Mouse (Mus musculus) embryonic facial prominence, embryonic 15.5 days (tissue): ENCODE measurements around the gene Gamt. TPM values are rescaled to one million over a fixed set of nuclear protein-coding genes. Genes with fewer than 3 reads are reported as not detected.
A peak's percentile ranks its signal among the peaks of the same experiment; 100 is the strongest.

Experiments used
- ATAC-seq: fragments of 200-750 bp; cut with Nextera tagmentation; 2 replicates; pipeline ENCODE4 v1.8.0; 2017; ENCODE audit warnings: low read depth, moderate TSS enrichment; ENCODE audit not compliant: insufficient number of reproducible peaks, low FRiP score, low TSS enrichment
- H3K27ac ChIP-seq: fragments of 300-500 bp; sonication (generic); replicated peaks from 2 replicates; pipeline ENCODE4 v1.5.1; 2015; ENCODE audit warnings: mild to moderate bottlenecking, inconsistent platforms
- H3K27me3 ChIP-seq: fragments of 300-500 bp; sonication (generic); 2 replicates; pipeline ENCODE4 v1.6.1; 2015; ENCODE audit warnings: inconsistent platforms
- H3K36me3 ChIP-seq: fragments of 300-500 bp; sonication (generic); 2 replicates; pipeline ENCODE4 v1.6.1; 2015; ENCODE audit warnings: mild to moderate bottlenecking, inconsistent platforms
- H3K4me1 ChIP-seq: fragments of 300-500 bp; sonication (generic); 2 replicates; pipeline ENCODE4 v1.6.1; 2015; ENCODE audit warnings: inconsistent platforms
- H3K4me2 ChIP-seq: fragments of 300-500 bp; sonication (generic); replicated peaks from 2 replicates; pipeline ENCODE4 v1.6.1; 2015; ENCODE audit warnings: mild to moderate bottlenecking, inconsistent platforms
- H3K4me3 ChIP-seq: fragments of 300-500 bp; sonication (generic); replicated peaks from 2 replicates; pipeline ENCODE4 v1.5.1; 2015; ENCODE audit warnings: mild to moderate bottlenecking, inconsistent platforms
- H3K9ac ChIP-seq: fragments of 300-500 bp; sonication (generic); 2 replicates; pipeline ENCODE4 v1.6.1; 2015; ENCODE audit warnings: inconsistent platforms
- H3K9me3 ChIP-seq: fragments of 300-500 bp; sonication (generic); replicated peaks from 2 replicates; pipeline ENCODE4 v1.6.1; 2016; ENCODE audit warnings: inconsistent platforms
- WGBS: fragments of 180-500 bp; shearing (Covaris S2); methylation state at CpG from one replicate; pipeline ENCODE4 v1.1.7; 2015; 5-methylcytosine and 5-hydroxymethylcytosine counted together
- polyA plus RNA-seq: library from polyadenylated mRNA; unstranded; fragments of >200 nt; fragmentation: Nextera tagmentation; extraction: Ambion mirVana; gene quantifications from 2 replicates; pipeline ENCODE4 v1.2.1, GENCODE M21; 2015

Gamt gene
- polyA plus RNA-seq, 1 experiment from 2014 or later: 72.3 TPM

- H3K4me1 ChIP-seq: peaks cover 61% of the 10 kb centered on the region
- H3K36me3 ChIP-seq: peaks cover 11% of the 10 kb centered on the region; the same call in 1 of the 2 replicates
- H3K4me3 ChIP-seq: peak overlapping the region; percentile 92
- ATAC-seq: no peak
- H3K9ac ChIP-seq: peak overlapping the region; percentile 98
- H3K4me2 ChIP-seq: peak overlapping the region; percentile 75
- peak overlapping the region; percentile 76 for H3K27ac ChIP-seq
- under 1% methylated on average over 18 of the region's 18 CpGs for WGBS
- no peaks in the 10 kb centered on the region for H3K27me3 ChIP-seq
- no peaks in the 10 kb centered on the region for H3K9me3 ChIP-seq
These were observed 4.3 kb upstream of the Gamt start for GRCm38 (mm10) chr10:80265149-80265486.

GRCm38 (mm10) chr10:80264341-80265148 lies 3.7 kb upstream of the Gamt start:
- WGBS: 1% methylated on average over 81 of the region's 81 CpGs
- H3K4me2 ChIP-seq: peak overlapping the region; percentile 75
- H3K4me3 ChIP-seq: peak overlapping the region; percentile 92
- peak; percentile 58 for ATAC-seq
- H3K9ac ChIP-seq: peak overlapping the region; percentile 98
- H3K9me3 ChIP-seq: no peaks in the 10 kb centered on the region
- peak overlapping the region; percentile 84 for H3K27ac ChIP-seq
- peaks cover 62% of the 10 kb centered on the region for H3K4me1 ChIP-seq
- H3K36me3 ChIP-seq: peaks cover 11% of the 10 kb centered on the region; the same call in 1 of the 2 replicates
- H3K27me3 ChIP-seq: no peaks in the 10 kb centered on the region

- no peak overlapping the region for H3K4me3 ChIP-seq
- H3K9me3 ChIP-seq: no peaks in the 10 kb centered on the region
- H3K4me1 ChIP-seq: peaks cover 58% of the 10 kb centered on the region
- 90% methylated on average over 10 of the region's 10 CpGs for WGBS
- H3K36me3 ChIP-seq: peaks cover 16% of the 10 kb centered on the region
- no peak for ATAC-seq
- no peak overlapping the region for H3K9ac ChIP-seq
- no peak overlapping the region; the same call in 1 of the 2 replicates for H3K27ac ChIP-seq
- H3K27me3 ChIP-seq: no peaks in the 10 kb centered on the region
- H3K4me2 ChIP-seq: no peak overlapping the region
These were observed 2.1 kb upstream of the Gamt start for GRCm38 (mm10) chr10:80262776-80263365.

- Histone ChIP-seq H3K4me2 (peak overlapping the region; percentile 88), H3K4me3 (peak overlapping the region; percentile 57), H3K9me3 (no peaks in the 10 kb centered on the region), H3K36me3 (peaks cover 14% of the 10 kb centered on the region), H3K27me3 (no peaks in the 10 kb centered on the region), H3K27ac (peak overlapping the region; percentile 97), H3K9ac (no peak overlapping the region), H3K4me1 (peaks cover 51% of the 10 kb centered on the region)
- WGBS: 74% methylated on average over 12 of the region's 12 CpGs
- no peak for ATAC-seq
These were observed 1.4 kb upstream of the Gamt start for GRCm38 (mm10) chr10:80262169-80262568.

- peak; percentile 77 for ATAC-seq
- no peaks in the 10 kb centered on the region for H3K9me3 ChIP-seq
- peak overlapping the region; percentile 57 for H3K4me3 ChIP-seq
- H3K36me3 ChIP-seq: peaks cover 20% of the 10 kb centered on the region
- H3K27ac ChIP-seq: peak overlapping the region; percentile 97
- H3K4me1 ChIP-seq: peaks cover 45% of the 10 kb centered on the region
- 1% methylated on average over 14 of the region's 14 CpGs for WGBS
- H3K9ac ChIP-seq: peak overlapping the region; percentile 24
- no peaks in the 10 kb centered on the region for H3K27me3 ChIP-seq
- peak overlapping the region; percentile 88 for H3K4me2 ChIP-seq
These were observed 765 bp upstream of the Gamt start for GRCm38 (mm10) chr10:80261585-80261968.

GRCm38 (mm10) chr10:80259861-80260641 lies 761 bp downstream of the Gamt start:
- 11% methylated on average over 19 of the region's 19 CpGs for WGBS
- H3K36me3 ChIP-seq: peaks cover 36% of the 10 kb centered on the region

GRCm38 (mm10) chr10:80259463-80259805 lies 1.4 kb downstream of the Gamt start:
- peak overlapping the region; percentile 97 for H3K27ac ChIP-seq
- peak overlapping the region; percentile 88 for H3K4me2 ChIP-seq
- H3K36me3 ChIP-seq: peaks cover 42% of the 10 kb centered on the region
- H3K4me1 ChIP-seq: peaks cover 39% of the 10 kb centered on the region
- 75% methylated on average over 6 of the region's 6 CpGs for WGBS
- 0 out of 2 replicates have a peak overlapping the region, but pooled peaks have one; percentile 37 for H3K9ac ChIP-seq
- H3K9me3 ChIP-seq: no peaks in the 10 kb centered on the region
- no peak for ATAC-seq
- no peaks in the 10 kb centered on the region for H3K27me3 ChIP-seq
- H3K4me3 ChIP-seq: peak overlapping the region; percentile 57

More at GRCm38 (mm10) chr10:80259861-80260641, 761 bp downstream of the Gamt start:
- H3K9me3 ChIP-seq: no peaks in the 10 kb centered on the region
- peaks cover 39% of the 10 kb centered on the region for H3K4me1 ChIP-seq
- H3K9ac ChIP-seq: peak overlapping the region; percentile 37
- no peak for ATAC-seq
- H3K27ac ChIP-seq: peak overlapping the region; percentile 97
- no peaks in the 10 kb centered on the region for H3K27me3 ChIP-seq
- peak overlapping the region; percentile 88 for H3K4me2 ChIP-seq
- H3K4me3 ChIP-seq: peak overlapping the region; percentile 57

- no peak for ATAC-seq
- peaks cover 34% of the 10 kb centered on the region for H3K4me1 ChIP-seq
- 0 out of 2 replicates have a peak overlapping the region, but pooled peaks have one; percentile 37 for H3K9ac ChIP-seq
- WGBS: 91% methylated on average over 14 of the region's 14 CpGs
- no peaks in the 10 kb centered on the region for H3K9me3 ChIP-seq
- no peaks in the 10 kb centered on the region for H3K27me3 ChIP-seq
- peak overlapping the region; percentile 57 for H3K4me3 ChIP-seq
- H3K27ac ChIP-seq: no peak overlapping the region
- H3K36me3 ChIP-seq: peaks cover 47% of the 10 kb centered on the region
- H3K4me2 ChIP-seq: peak overlapping the region; percentile 88; the same call in 1 of the 2 replicates
These were observed 1.9 kb downstream of the Gamt start for GRCm38 (mm10) chr10:80258752-80259462.

GRCm38 (mm10) chr10:80257936-80258335 lies 2.9 kb downstream of the Gamt start:
- 70% methylated on average over 2 of the region's 2 CpGs for WGBS

GRCm38 (mm10) chr10:80255881-80256535 lies 4.8 kb downstream of the Gamt start:
- Histone ChIP-seq H3K27ac (no peak overlapping the region), H3K4me3 (no peak overlapping the region), H3K9ac (no peak overlapping the region), H3K27me3 (no peaks in the 10 kb centered on the region), H3K4me2 (no peak overlapping the region), H3K9me3 (no peaks in the 10 kb centered on the region), H3K36me3 (peaks cover 62% of the 10 kb centered on the region), H3K4me1 (peaks cover 26% of the 10 kb centered on the region)
- no peak for ATAC-seq
- WGBS: 83% methylated on average over 5 of the region's 5 CpGs

More at GRCm38 (mm10) chr10:80257936-80258335, 2.9 kb downstream of the Gamt start:
- ATAC-seq: no peak
- Histone ChIP-seq H3K27me3 (no peaks in the 10 kb centered on the region), H3K27ac (no peak overlapping the region), H3K9me3 (no peaks in the 10 kb centered on the region), H3K9ac (no peak overlapping the region), H3K36me3 (peaks cover 57% of the 10 kb centered on the region), H3K4me3 (no peak overlapping the region), H3K4me2 (no peak overlapping the region), H3K4me1 (peaks cover 33% of the 10 kb centered on the region)
